9 mouse cellular contexts compared by ENCODE assay signal in genomic region chr2:33689880-33690462, GRCm38 (mm10). TPM values are rescaled to one million over a fixed set of nuclear protein-coding genes. Genes with fewer than 3 reads are reported as not detected.
DNase-seq lines count a peak whose midpoint lies in the region; ATAC-seq and TF ChIP-seq lines count a peak whose summit lies in the region.
"Had no signal": no experiment of that assay in that cellular context is flagged by ENCODE, and none has a peak within 500 bp of the region (broad histone marks: within the 10 kb centered on the region; RNA-seq: fewer than 3 reads in every experiment).

No protein-coding gene starts in this region.

- no peaks in the 10 kb centered on the region for H3K9me3 ChIP-seq in intestine, postnatal 0 days (ENCODE audit: control insufficient read depth)
- H3K9me3 ChIP-seq in intestine, embryonic 15.5 days: no peaks in the 10 kb centered on the region
- H3K9me3 ChIP-seq in CH12.LX (replicated peaks; ENCODE audit: low read length): peaks cover 10% of the 10 kb centered on the region
- H3K9me3 ChIP-seq in hindbrain, embryonic 10.5 days: peaks cover 5% of the 10 kb centered on the region; the same call in 1 of the 2 replicates
- peaks cover 4% of the 10 kb centered on the region; the same call in 1 of the 2 replicates for H3K9me3 ChIP-seq in midbrain, embryonic 10.5 days (replicated peaks)

- 27% methylated on average over 9 of the region's 9 CpGs for WGBS in intestine, postnatal 0 days
- 27% methylated on average over 9 of the region's 9 CpGs for WGBS in intestine, embryonic 15.5 days
- 36% methylated on average over 9 of the region's 9 CpGs for WGBS in hindbrain, embryonic 10.5 days
- whole genome bisulfite sequencing in midbrain, embryonic 10.5 days: 32% methylated on average over 9 of the region's 9 CpGs

- TF ChIP-seq CTCF in intestine, postnatal 0 days (IDR thresholded peaks at IDR 0.05; ENCODE audit: low read depth): peak; percentile 80
- TF ChIP-seq CTCF in CH12.LX (conservative IDR thresholded peaks at IDR 0.05 in 1 of 2, IDR thresholded peaks at IDR 0.05 in 1 of 2; ENCODE audit: low read depth in 2 of 2, low read length in 2 of 2): peak; percentile 54 to 69

- no peak for ATAC-seq in intestine, postnatal 0 days
- no peak for ATAC-seq in intestine, embryonic 15.5 days

- no peak overlapping the region for H3K4me3 ChIP-seq in intestine, postnatal 0 days (ENCODE audit: low read depth, low read length)
- no peak overlapping the region for H3K4me3 ChIP-seq in intestine, embryonic 15.5 days (replicated peaks)
- H3K4me3 ChIP-seq in CH12.LX (replicated peaks in 1 of 3; ENCODE audit: low read depth in 2 of 3, low read length in 2 of 3, poor library complexity in 1 of 3): no peak overlapping the region
- H3K4me3 ChIP-seq in hindbrain, embryonic 10.5 days: no peak overlapping the region
- H3K4me3 ChIP-seq in midbrain, embryonic 10.5 days: no peak overlapping the region
- H3K4me3 ChIP-seq: limb, embryonic 15.5 days had no signal

- TF ChIP-seq RAD21 in CH12.LX (IDR thresholded peaks at IDR 0.05; ENCODE audit: low read depth, low read length): no peak; the same call in 1 of the 2 replicates

- no peak overlapping the region for H3K9ac ChIP-seq in intestine, postnatal 0 days (ENCODE audit: low read depth, low read length)
- no peak overlapping the region for H3K9ac ChIP-seq in intestine, embryonic 15.5 days
- no peak overlapping the region for H3K9ac ChIP-seq in CH12.LX (ENCODE audit: insufficient read depth, low read depth)
- H3K9ac ChIP-seq: limb, embryonic 15.5 days had no signal

- dilution Hi-C loops in CH12.LX (cut with MboI; ENCODE audit: extremely low pct_ligation_motif_present, extremely low pct_unique_long_range_greater_than_20kb, low sequenced_read_pairs): no loop called here

- no peak overlapping the region for H3K4me2 ChIP-seq in intestine, postnatal 0 days (replicated peaks; ENCODE audit: low read depth)
- H3K4me2 ChIP-seq in intestine, embryonic 15.5 days (replicated peaks): no peak overlapping the region
- H3K4me2 ChIP-seq in CH12.LX (ENCODE audit: insufficient read depth, low read depth, poor library complexity, severe bottlenecking): no peak overlapping the region
- H3K4me2 ChIP-seq: limb, embryonic 15.5 days had no signal

- no peak for TF ChIP-seq POLR2A in CH12.LX (IDR thresholded peaks at IDR 0.05; ENCODE audit: low read depth, low read length)

- in situ Hi-C loops in CH12.LX (cut with MboI; ENCODE audit: low pct_ligation_motif_present, low pct_unique_long_range_greater_than_20kb, low sequenced_read_pairs): no loop called here

- no peaks in the 10 kb centered on the region for H3K79me2 ChIP-seq in CH12.LX (replicated peaks; ENCODE audit: control insufficient read depth, extremely low read depth, insufficient read depth, poor library complexity, severe bottlenecking)

- no peaks in the 10 kb centered on the region for H3K36me3 ChIP-seq in intestine, postnatal 0 days (ENCODE audit: control insufficient read depth, insufficient read depth)
- H3K36me3 ChIP-seq in intestine, embryonic 15.5 days: no peaks in the 10 kb centered on the region
- H3K36me3 ChIP-seq in CH12.LX (replicated peaks in 1 of 2; ENCODE audit: control insufficient read depth in 1 of 2, insufficient read depth in 1 of 2, low read length in 1 of 2): no peaks in the 10 kb centered on the region
- no peaks in the 10 kb centered on the region for H3K36me3 ChIP-seq in hindbrain, embryonic 10.5 days
- no peaks in the 10 kb centered on the region for H3K36me3 ChIP-seq in midbrain, embryonic 10.5 days
- H3K36me3 ChIP-seq: limb, embryonic 15.5 days had no signal

- TF ChIP-seq EP300 in CH12.LX (IDR thresholded peaks at IDR 0.05; ENCODE audit: low read length): no peak

- no peaks in the 10 kb centered on the region for H3K4me1 ChIP-seq in intestine, postnatal 0 days (replicated peaks; ENCODE audit: control insufficient read depth, insufficient read depth, low read length)
- H3K4me1 ChIP-seq in intestine, embryonic 15.5 days (replicated peaks): no peaks in the 10 kb centered on the region
- no peaks in the 10 kb centered on the region for H3K4me1 ChIP-seq in CH12.LX (ENCODE audit: control insufficient read depth in 1 of 2, insufficient read depth in 2 of 2)
- peaks cover 18% of the 10 kb centered on the region for H3K4me1 ChIP-seq in hindbrain, embryonic 10.5 days (replicated peaks)
- H3K4me1 ChIP-seq in midbrain, embryonic 10.5 days: peaks cover 15% of the 10 kb centered on the region
- H3K4me1 ChIP-seq: limb, embryonic 15.5 days had no signal

- H3K27me3 ChIP-seq in intestine, postnatal 0 days (replicated peaks; ENCODE audit: control insufficient read depth, insufficient read depth, low read length): peaks cover 17% of the 10 kb centered on the region
- H3K27me3 ChIP-seq in intestine, embryonic 15.5 days (replicated peaks): peaks cover 9% of the 10 kb centered on the region
- H3K27me3 ChIP-seq in CH12.LX (replicated peaks): peaks cover 64% of the 10 kb centered on the region
- H3K27me3 ChIP-seq in hindbrain, embryonic 10.5 days (ENCODE audit: insufficient read depth, poor library complexity, severe bottlenecking): peaks cover 30% of the 10 kb centered on the region
- H3K27me3 ChIP-seq in midbrain, embryonic 10.5 days (ENCODE audit: low read depth, poor library complexity, severe bottlenecking): peaks cover 42% of the 10 kb centered on the region

- peak; percentile 39 for DNase-seq in CH12.LX (ENCODE audit: extremely low read depth)
- DNase-seq in adrenal gland, postnatal 10 days: peak; percentile 61
- DNase-seq in hindbrain, embryonic 10.5 days (ENCODE audit: low spot score): peak; percentile 72
- peak; percentile 72 for DNase-seq in midbrain, embryonic 10.5 days (ENCODE audit: low spot score)
- peak; percentile 45 for DNase-seq in testis, postnatal 14 days (ENCODE audit: low spot score)
- DNase-seq in right cerebral cortex, postnatal 25 days: no peak

- no peak overlapping the region for H3K27ac ChIP-seq in intestine, postnatal 0 days (ENCODE audit: low read depth, low read length)
- no peak overlapping the region for H3K27ac ChIP-seq in intestine, embryonic 15.5 days
- H3K27ac ChIP-seq in CH12.LX (ENCODE audit: insufficient read depth, low read depth): no peak overlapping the region
- peak overlapping the region; percentile 66 for H3K27ac ChIP-seq in hindbrain, embryonic 10.5 days
- H3K27ac ChIP-seq in midbrain, embryonic 10.5 days (replicated peaks): peak overlapping the region; percentile 76
- H3K27ac ChIP-seq: limb, embryonic 15.5 days had no signal

TF ChIP-seq in CH12.LX, 34 proteins besides CTCF, POLR2A, EP300 and RAD21:
- TF ChIP-seq MAZ (IDR thresholded peaks at IDR 0.05; ENCODE audit: low read depth, low read length) (peak; percentile 43; the same call in 1 of the 2 replicates), ZNF384 (IDR thresholded peaks at IDR 0.05; ENCODE audit: low read depth, low read length) (no peak)

RNA-seq across cellular contexts. Expression of gene Lmx1b, which starts 49.7 kb away (rescaled TPM):
- not detected in 2 replicates for polyA plus RNA-seq in intestine, postnatal 0 days (2015; fragmentation: Nextera tagmentation; extraction: Ambion mirVana)
- 0.05 TPM in 1 of 2 replicates, not detected in the other for polyA plus RNA-seq in intestine, embryonic 15.5 days (2015; fragmentation: Nextera tagmentation; extraction: Ambion mirVana)
- not detected in 2 replicates for total RNA-seq in CH12.LX (2012; rRNA removed)
- not detected in 2 replicates for total RNA-seq in CH12.LX (2014; rRNA removed)
- polyA plus RNA-seq in CH12.LX (2012; ENCODE audit: insufficient read length, low read depth): not detected in 2 replicates
- total RNA-seq in adrenal gland, postnatal 10 days (2021): under 1 TPM in 1 of 2 experiments, not detected in 1; 0.09 TPM
- polyA plus RNA-seq in hindbrain, embryonic 10.5 days (2016; fragmentation: Nextera tagmentation; extraction: Ambion mirVana): 2.5 and 7.7 TPM in 2 replicates
- 2.7 and 3.1 TPM in 2 replicates for polyA plus RNA-seq in midbrain, embryonic 10.5 days (2016; fragmentation: Nextera tagmentation; extraction: Ambion mirVana)

Comparison
In these comparisons a context has a peak if more than half of its experiments do, and no peak if none do; other contexts are left out.
1. H3K27ac ChIP-seq: peak in hindbrain, embryonic 10.5 days (single experiment) and midbrain, embryonic 10.5 days (single experiment); none in intestine, postnatal 0 days (single experiment), intestine, embryonic 15.5 days (single experiment) and CH12.LX (single experiment).